Mouse (Mus musculus): ENCODE measurements at regions not wholly inside any gene's neighbourhood (a gene's known extent, or its start where the extent isn't known, plus 50 kb on each side); places are given as distances from the start of the nearest gene placed in this dataset.

GRCm38 (mm10) chr3:141051685-141052084, 160.5 kb downstream of the Pdha2 start:
- Histone ChIP-seq H3K4me2 (no peak overlapping the region), H3K27ac (replicated peaks) (no peak overlapping the region), H3K9me3 (no peaks in the 10 kb centered on the region), H3K36me3 (no peaks in the 10 kb centered on the region), H3K4me1 (replicated peaks) (no peaks in the 10 kb centered on the region), H3K27me3 (no peaks in the 10 kb centered on the region), H3K4me3 (no peak overlapping the region), H3K9ac (no peak overlapping the region)
- no peak for ATAC-seq (ENCODE audit: low read depth)
- 88% methylated on average over 2 of the region's 2 CpGs for WGBS

DNA sequence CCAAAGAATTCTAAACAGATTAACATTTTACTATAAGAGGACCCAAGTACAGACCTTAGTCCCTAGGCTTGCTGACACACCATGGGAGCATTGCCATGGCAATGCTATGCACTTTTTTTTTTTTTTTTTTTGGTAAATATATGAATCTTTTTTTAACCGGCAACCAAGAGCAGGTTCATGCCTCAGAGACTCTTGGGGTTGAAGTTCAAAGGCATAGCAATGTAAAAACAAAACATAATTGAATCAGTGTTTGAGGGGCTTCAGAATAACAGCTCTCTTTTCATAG, 197.9 kb downstream of the Pdha2 start:
- no peaks in the 10 kb centered on the region; the same call in 1 of the 2 replicates for H3K4me1 ChIP-seq (replicated peaks)
- no peak overlapping the region for H3K4me2 ChIP-seq
- H3K27me3 ChIP-seq: no peaks in the 10 kb centered on the region
- ATAC-seq (ENCODE audit: low read depth): no peak
- no peaks in the 10 kb centered on the region for H3K36me3 ChIP-seq
- H3K9me3 ChIP-seq: no peaks in the 10 kb centered on the region
- no peak overlapping the region for H3K9ac ChIP-seq
- 57% methylated on average over 1 of the region's 1 CpGs for WGBS
- H3K4me3 ChIP-seq: no peak overlapping the region
- no peak overlapping the region for H3K27ac ChIP-seq (replicated peaks)

DNA sequence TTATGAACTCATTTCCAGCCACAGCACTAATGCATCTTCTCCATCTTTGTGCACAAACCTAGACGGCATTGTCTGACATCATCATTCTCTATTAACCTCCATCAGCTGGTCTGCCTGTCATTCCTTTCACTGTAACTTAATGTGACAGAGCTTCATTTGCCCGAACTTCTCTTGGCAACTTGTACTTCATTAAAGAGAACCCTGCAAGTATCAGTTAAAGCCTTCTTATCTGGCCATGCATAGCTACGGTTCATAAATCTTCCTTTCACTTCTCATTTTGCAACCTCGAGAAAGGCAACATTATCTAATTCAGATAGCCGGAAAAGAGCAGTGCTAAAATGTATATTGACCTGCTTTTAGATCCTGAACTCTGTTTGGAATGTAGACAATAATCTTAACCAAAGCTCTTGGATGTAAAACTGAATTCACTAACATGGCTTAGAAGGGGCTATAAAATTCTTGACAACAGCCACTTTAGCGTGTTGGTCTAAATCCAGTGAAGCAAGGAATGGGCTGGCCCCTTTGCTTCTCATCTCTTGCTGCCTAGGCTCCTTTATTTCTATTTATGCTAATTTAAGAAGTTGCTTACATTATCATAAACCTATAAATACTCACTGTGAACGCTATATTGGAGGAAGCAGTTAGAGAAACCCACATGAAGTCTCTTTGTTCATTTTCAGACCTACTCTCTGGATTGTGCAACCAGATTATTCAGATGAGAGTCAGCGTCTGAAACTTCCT, 198.5 kb downstream of the Pdha2 start:
- Histone ChIP-seq H3K27me3 (no peaks in the 10 kb centered on the region), H3K36me3 (no peaks in the 10 kb centered on the region), H3K4me1 (replicated peaks) (no peaks in the 10 kb centered on the region; the same call in 1 of the 2 replicates), H3K4me3 (no peak overlapping the region), H3K4me2 (no peak overlapping the region), H3K27ac (replicated peaks) (no peak overlapping the region), H3K9ac (no peak overlapping the region), H3K9me3 (no peaks in the 10 kb centered on the region)
- ATAC-seq (ENCODE audit: low read depth): no peak
- WGBS: 58% methylated on average over 8 of the region's 8 CpGs

- H3K9ac ChIP-seq: no peak overlapping the region
- no peaks in the 10 kb centered on the region for H3K27me3 ChIP-seq
- no peak overlapping the region for H3K27ac ChIP-seq (replicated peaks)
- no peak for ATAC-seq (ENCODE audit: low read depth)
- 70% methylated on average over 1 of the region's 1 CpGs for WGBS
- no peak overlapping the region for H3K4me3 ChIP-seq
- H3K9me3 ChIP-seq: no peaks in the 10 kb centered on the region
- no peak overlapping the region for H3K4me2 ChIP-seq
- no peaks in the 10 kb centered on the region for H3K36me3 ChIP-seq
- H3K4me1 ChIP-seq (replicated peaks): no peaks in the 10 kb centered on the region; the same call in 1 of the 2 replicates
Observed at GRCm38 (mm10) chr3:141012976-141013375, 199.2 kb downstream of the Pdha2 start.

DNA sequence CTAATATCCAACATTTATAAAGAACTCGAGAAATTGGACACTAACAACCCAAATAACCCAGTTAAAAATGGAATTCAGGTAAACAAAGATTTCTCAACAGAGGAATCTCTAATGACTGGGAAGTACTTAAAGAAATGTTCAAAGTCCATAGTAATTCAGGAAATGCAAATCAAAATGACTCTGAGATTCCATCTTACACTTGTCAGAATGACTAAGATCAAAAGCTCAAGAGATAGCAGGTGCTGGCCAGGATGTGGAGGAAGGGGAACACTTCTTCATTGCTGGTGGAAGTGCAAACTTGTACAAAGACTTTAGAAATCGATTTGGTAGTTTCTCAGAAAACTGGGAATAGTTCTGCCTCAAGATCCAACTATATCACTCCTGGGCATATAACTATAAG, 203.4 kb downstream of the Pdha2 start:
- no peaks in the 10 kb centered on the region for H3K36me3 ChIP-seq
- H3K27ac ChIP-seq (replicated peaks): no peak overlapping the region
- H3K9ac ChIP-seq: no peak overlapping the region
- no peaks in the 10 kb centered on the region; the same call in 1 of the 2 replicates for H3K4me1 ChIP-seq (replicated peaks)
- ATAC-seq (ENCODE audit: low read depth): no peak
- H3K4me2 ChIP-seq: no peak overlapping the region
- no peaks in the 10 kb centered on the region for H3K9me3 ChIP-seq
- H3K4me3 ChIP-seq: no peak overlapping the region
- no peaks in the 10 kb centered on the region for H3K27me3 ChIP-seq
- 82% methylated on average over 2 of the region's 2 CpGs for WGBS

DNA sequence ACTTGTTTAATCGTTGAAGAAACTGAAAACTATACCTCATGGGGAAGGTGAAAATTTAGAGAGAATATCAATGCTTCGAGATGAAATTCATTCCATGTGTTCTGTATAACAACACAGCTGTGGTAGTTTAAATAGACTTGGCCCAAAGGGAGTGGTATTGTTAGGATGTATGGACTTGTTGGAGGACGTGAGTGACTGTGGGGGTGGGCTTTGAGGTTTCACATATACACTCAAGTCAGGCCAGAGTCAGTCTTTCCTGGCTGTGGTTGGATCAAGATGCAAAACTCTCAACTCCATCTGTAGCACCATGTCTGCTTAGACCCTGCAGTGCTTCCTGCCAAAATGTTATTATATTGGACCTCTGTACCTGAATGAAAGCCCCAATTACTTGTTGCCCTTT, 206.3 kb downstream of the Pdha2 start:
- no peak overlapping the region for H3K4me3 ChIP-seq
- 77% methylated on average over 3 of the region's 3 CpGs for WGBS
- no peaks in the 10 kb centered on the region for H3K9me3 ChIP-seq
- H3K27me3 ChIP-seq: no peaks in the 10 kb centered on the region
- H3K36me3 ChIP-seq: no peaks in the 10 kb centered on the region
- H3K4me2 ChIP-seq: no peak overlapping the region
- no peak overlapping the region for H3K27ac ChIP-seq (replicated peaks)
- H3K4me1 ChIP-seq (replicated peaks): no peaks in the 10 kb centered on the region
- no peak for ATAC-seq (ENCODE audit: low read depth)
- no peak overlapping the region for H3K9ac ChIP-seq

- Histone ChIP-seq H3K36me3 (no peaks in the 10 kb centered on the region), H3K4me3 (no peak overlapping the region), H3K27me3 (no peaks in the 10 kb centered on the region), H3K27ac (replicated peaks) (no peak overlapping the region), H3K9ac (no peak overlapping the region), H3K4me2 (no peak overlapping the region), H3K9me3 (no peaks in the 10 kb centered on the region), H3K4me1 (replicated peaks) (no peaks in the 10 kb centered on the region)
- no peak for ATAC-seq (ENCODE audit: low read depth)
- 81% methylated on average over 2 of the region's 2 CpGs for WGBS
Observed at GRCm38 (mm10) chr3:141003561-141003960, 208.6 kb downstream of the Pdha2 start.

- H3K4me1 ChIP-seq (replicated peaks): no peaks in the 10 kb centered on the region
- no peak overlapping the region for H3K27ac ChIP-seq (replicated peaks)
- WGBS: 81% methylated on average over 5 of the region's 5 CpGs
- no peak for ATAC-seq (ENCODE audit: low read depth)
- H3K9me3 ChIP-seq: no peaks in the 10 kb centered on the region
- H3K4me2 ChIP-seq: no peak overlapping the region
- no peaks in the 10 kb centered on the region for H3K27me3 ChIP-seq
- H3K9ac ChIP-seq: no peak overlapping the region
- no peaks in the 10 kb centered on the region for H3K36me3 ChIP-seq
- H3K4me3 ChIP-seq: no peak overlapping the region
Observed at GRCm38 (mm10) chr3:140988247-140988646, 223.9 kb downstream of the Pdha2 start.

GRCm38 (mm10) chr3:140973519-140973918, 238.6 kb downstream of the Pdha2 start:
- Histone ChIP-seq H3K27me3 (no peaks in the 10 kb centered on the region), H3K9me3 (no peaks in the 10 kb centered on the region), H3K4me3 (no peak overlapping the region), H3K36me3 (no peaks in the 10 kb centered on the region), H3K27ac (replicated peaks) (no peak overlapping the region), H3K9ac (no peak overlapping the region), H3K4me2 (no peak overlapping the region), H3K4me1 (replicated peaks) (no peaks in the 10 kb centered on the region)
- ATAC-seq (ENCODE audit: low read depth): no peak
- WGBS: 65% methylated on average over 6 of the region's 6 CpGs

- Histone ChIP-seq H3K4me3 (no peak overlapping the region), H3K9ac (no peak overlapping the region), H3K36me3 (no peaks in the 10 kb centered on the region), H3K27me3 (no peaks in the 10 kb centered on the region), H3K27ac (replicated peaks) (no peak overlapping the region), H3K4me1 (replicated peaks) (no peaks in the 10 kb centered on the region), H3K9me3 (no peaks in the 10 kb centered on the region), H3K4me2 (no peak overlapping the region)
- no peak for ATAC-seq (ENCODE audit: low read depth)
- WGBS: 87% methylated on average over 3 of the region's 3 CpGs
Observed at GRCm38 (mm10) chr3:140969892-140970880, 242.0 kb downstream of the Pdha2 start.

DNA sequence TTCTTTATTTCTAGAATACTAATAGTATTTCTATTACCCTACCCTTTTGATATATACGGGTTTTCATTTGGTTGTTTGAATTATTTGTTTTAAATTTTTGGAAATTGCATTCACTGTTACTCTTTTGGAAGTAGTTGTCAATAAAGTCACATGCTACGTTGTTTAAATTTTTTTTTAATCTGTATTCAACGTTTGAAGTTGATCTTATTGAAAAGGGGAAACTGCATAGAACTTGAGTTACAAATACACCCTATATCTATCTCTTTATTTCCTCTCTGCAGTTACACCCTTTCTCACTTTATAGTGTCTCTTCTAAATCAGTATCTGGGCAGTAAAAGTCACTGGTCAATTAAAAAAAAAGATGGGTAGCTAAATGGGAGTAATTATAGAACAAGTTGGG, 243.6 kb downstream of the Pdha2 start:
- Histone ChIP-seq H3K9me3 (no peaks in the 10 kb centered on the region), H3K4me3 (no peak overlapping the region), H3K9ac (no peak overlapping the region), H3K4me1 (replicated peaks) (no peaks in the 10 kb centered on the region), H3K4me2 (no peak overlapping the region), H3K27ac (replicated peaks) (no peak overlapping the region), H3K36me3 (no peaks in the 10 kb centered on the region), H3K27me3 (no peaks in the 10 kb centered on the region)
- no peak for ATAC-seq (ENCODE audit: low read depth)
- 83% methylated on average over 3 of the region's 3 CpGs for WGBS

DNA sequence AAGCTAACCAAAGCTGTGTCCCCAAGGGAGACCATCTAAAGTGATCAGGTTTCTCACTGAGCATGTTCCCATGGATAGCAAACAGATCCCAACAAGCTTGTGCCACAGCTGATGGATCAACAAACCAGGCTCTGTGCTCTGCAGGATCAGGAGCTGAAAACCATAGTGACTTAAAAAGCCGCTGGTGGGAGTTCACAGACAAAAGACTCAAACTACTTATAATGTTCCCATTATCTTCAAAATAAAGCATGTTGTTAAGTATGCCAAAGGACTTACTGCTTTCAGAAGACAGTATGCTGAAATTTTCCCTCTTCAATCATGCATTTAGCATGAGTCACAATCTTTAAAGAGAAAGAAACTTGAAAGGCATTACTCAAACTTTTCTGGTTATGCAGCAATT, 254.5 kb downstream of the Pdha2 start:
- Histone ChIP-seq H3K36me3 (no peaks in the 10 kb centered on the region), H3K4me2 (no peak overlapping the region), H3K4me1 (replicated peaks) (no peaks in the 10 kb centered on the region), H3K4me3 (no peak overlapping the region), H3K27ac (replicated peaks) (no peak overlapping the region), H3K9ac (no peak overlapping the region), H3K9me3 (no peaks in the 10 kb centered on the region), H3K27me3 (no peaks in the 10 kb centered on the region)
- 49% methylated on average over 1 of the region's 1 CpGs for whole genome bisulfite sequencing
- ATAC-seq (ENCODE audit: low read depth): no peak
